Mouse (Mus musculus) forebrain, embryonic 10.5 days (tissue): ENCODE results near the gene Syt7. TPM values are rescaled to one million over a fixed set of nuclear protein-coding genes. Genes with fewer than 3 reads are reported as not detected.

Source experiments
- DNase-seq: peaks from one replicate; pipeline ENCODE4 v3.0.0-alpha.2; 2017; ENCODE audit warnings: low spot score; ENCODE audit errors: extremely low spot score
- H3K27ac ChIP-seq: fragments of 300-500 bp; sonication (generic); 2 replicates; pipeline ENCODE4 v1.5.1; 2016; ENCODE audit warnings: mild to moderate bottlenecking
- H3K27me3 ChIP-seq: fragments of 300-500 bp; sonication (generic); 2 replicates; pipeline ENCODE4 v1.6.1; 2016; ENCODE audit warnings: mild to moderate bottlenecking; ENCODE audit not compliant: poor library complexity, severe bottlenecking
- H3K36me3 ChIP-seq: fragments of 300-500 bp; sonication (generic); replicated peaks from 2 replicates; pipeline ENCODE4 v1.6.1; 2016; ENCODE audit warnings: mild to moderate bottlenecking, moderate library complexity
- H3K4me1 ChIP-seq: fragments of 300-500 bp; sonication (generic); 2 replicates; pipeline ENCODE4 v1.6.1; 2016
- H3K4me3 ChIP-seq: fragments of 300-500 bp; sonication (generic); 2 replicates; pipeline ENCODE4 v1.5.1; 2016; ENCODE audit warnings: mild to moderate bottlenecking, moderate library complexity
- H3K9me3 ChIP-seq: fragments of 300-500 bp; sonication (generic); 2 replicates; pipeline ENCODE4 v1.6.1; 2016; ENCODE audit warnings: mild to moderate bottlenecking, moderate library complexity
- WGBS: fragments of 180-500 bp; shearing (Covaris S2); methylation state at CpG from one replicate; pipeline ENCODE4 v1.1.7; 2016; 5-methylcytosine and 5-hydroxymethylcytosine counted together
- polyA plus RNA-seq: library from polyadenylated mRNA; unstranded; fragments of >200 nt; fragmentation: Nextera tagmentation; extraction: Ambion mirVana; gene quantifications from 2 replicates; pipeline ENCODE4 v1.2.1, GENCODE M21; 2016

Syt7 gene
- polyA plus RNA-seq, 1 experiment from 2014 or later, result 2.6 TPM

GRCm38 (mm10) chr19:10391995-10392394, 3.1 kb downstream of the Syt7 start:
- DNase-seq, result peak; percentile 28
- WGBS, result 20% methylated on average over 3 of the region's 3 CpGs
- H3K4me1 ChIP-seq, result peaks cover 61% of the 10 kb centered on the region

GRCm38 (mm10) chr19:10393471-10393870, 4.6 kb downstream of the Syt7 start:
- no peaks in the 10 kb centered on the region for H3K36me3 ChIP-seq
- no peaks in the 10 kb centered on the region for H3K9me3 ChIP-seq
- H3K4me1 ChIP-seq, result peaks cover 67% of the 10 kb centered on the region
- no peak overlapping the region for H3K27ac ChIP-seq
- no peak for DNase-seq
- no peak overlapping the region for H3K4me3 ChIP-seq
- peaks cover 36% of the 10 kb centered on the region for H3K27me3 ChIP-seq
- 92% methylated on average over 6 of the region's 6 CpGs for WGBS

More at GRCm38 (mm10) chr19:10391995-10392394, 3.1 kb downstream of the Syt7 start:
- Histone ChIP-seq H3K27ac (no peak overlapping the region), H3K27me3 (peaks cover 51% of the 10 kb centered on the region), H3K9me3 (no peaks in the 10 kb centered on the region), H3K36me3 (no peaks in the 10 kb centered on the region), H3K4me3 (no peak overlapping the region)

GRCm38 (mm10) chr19:10393874-10394500, 5.1 kb downstream of the Syt7 start:
- peaks cover 67% of the 10 kb centered on the region for H3K4me1 ChIP-seq
- no peak overlapping the region for H3K27ac ChIP-seq
- H3K4me3 ChIP-seq, result no peak overlapping the region
- H3K9me3 ChIP-seq, result no peaks in the 10 kb centered on the region
- H3K27me3 ChIP-seq, result peaks cover 36% of the 10 kb centered on the region
- DNase-seq, result no peak
- no peaks in the 10 kb centered on the region for H3K36me3 ChIP-seq
- 81% methylated on average over 15 of the region's 15 CpGs for WGBS

GRCm38 (mm10) chr19:10395174-10395573, 6.3 kb downstream of the Syt7 start:
- Histone ChIP-seq H3K27ac (peak overlapping the region; percentile 46; the same call in 1 of the 2 replicates), H3K36me3 (no peaks in the 10 kb centered on the region), H3K4me3 (no peak overlapping the region), H3K27me3 (peaks cover 26% of the 10 kb centered on the region), H3K4me1 (peaks cover 58% of the 10 kb centered on the region), H3K9me3 (no peaks in the 10 kb centered on the region)
- WGBS, result 17% methylated on average over 8 of the region's 8 CpGs
- DNase-seq, result peak; percentile 48

GRCm38 (mm10) chr19:10396962-10397361, 8.1 kb downstream of the Syt7 start:
- no peak for DNase-seq
- Histone ChIP-seq H3K4me3 (no peak overlapping the region), H3K27me3 (peaks cover 8% of the 10 kb centered on the region), H3K4me1 (peaks cover 63% of the 10 kb centered on the region), H3K9me3 (no peaks in the 10 kb centered on the region), H3K36me3 (no peaks in the 10 kb centered on the region), H3K27ac (no peak overlapping the region)
- 87% methylated on average over 2 of the region's 2 CpGs for WGBS

GRCm38 (mm10) chr19:10397479-10398153, 8.7 kb downstream of the Syt7 start:
- H3K4me3 ChIP-seq, result no peak overlapping the region
- DNase-seq, result no peak
- WGBS, result 49% methylated on average over 8 of the region's 8 CpGs
- 0 out of 2 replicates have a peak, but pooled peaks cover 4% of the 10 kb centered on the region for H3K27me3 ChIP-seq
- H3K27ac ChIP-seq, result no peak overlapping the region
- H3K4me1 ChIP-seq, result peaks cover 60% of the 10 kb centered on the region
- H3K36me3 ChIP-seq, result no peaks in the 10 kb centered on the region
- no peaks in the 10 kb centered on the region for H3K9me3 ChIP-seq

- WGBS, result 77% methylated on average over 6 of the region's 6 CpGs
- DNase-seq, result no peak
- Histone ChIP-seq H3K4me3 (no peak overlapping the region), H3K36me3 (no peaks in the 10 kb centered on the region), H3K9me3 (no peaks in the 10 kb centered on the region), H3K27me3 (0 out of 2 replicates have a peak, but pooled peaks cover 2% of the 10 kb centered on the region), H3K27ac (0 out of 2 replicates have a peak overlapping the region, but pooled peaks have one; percentile 4), H3K4me1 (peaks cover 60% of the 10 kb centered on the region)
These were observed 9.4 kb downstream of the Syt7 start for GRCm38 (mm10) chr19:10398296-10398695.

- Histone ChIP-seq H3K4me3 (no peak overlapping the region), H3K4me1 (peaks cover 54% of the 10 kb centered on the region), H3K36me3 (no peaks in the 10 kb centered on the region), H3K27me3 (no peaks in the 10 kb centered on the region), H3K9me3 (no peaks in the 10 kb centered on the region), H3K27ac (no peak overlapping the region)
- DNase-seq, result peak; percentile 63
- 28% methylated on average over 16 of the region's 16 CpGs for WGBS
These were observed 14.0 kb downstream of the Syt7 start for GRCm38 (mm10) chr19:10402771-10403494.

GRCm38 (mm10) chr19:10403593-10404380, 14.9 kb downstream of the Syt7 start:
- Histone ChIP-seq H3K9me3 (no peaks in the 10 kb centered on the region), H3K27ac (no peak overlapping the region), H3K4me3 (no peak overlapping the region), H3K4me1 (peaks cover 49% of the 10 kb centered on the region), H3K27me3 (no peaks in the 10 kb centered on the region), H3K36me3 (no peaks in the 10 kb centered on the region)
- DNase-seq, result no peak
- 84% methylated on average over 10 of the region's 10 CpGs for WGBS

GRCm38 (mm10) chr19:10404424-10404823, 15.5 kb downstream of the Syt7 start:
- no peak overlapping the region for H3K4me3 ChIP-seq
- H3K9me3 ChIP-seq, result no peaks in the 10 kb centered on the region
- no peaks in the 10 kb centered on the region for H3K27me3 ChIP-seq
- peaks cover 49% of the 10 kb centered on the region for H3K4me1 ChIP-seq
- 77% methylated on average over 10 of the region's 10 CpGs for WGBS
- no peak for DNase-seq
- no peak overlapping the region for H3K27ac ChIP-seq
- H3K36me3 ChIP-seq, result no peaks in the 10 kb centered on the region

GRCm38 (mm10) chr19:10404911-10405310, 16.0 kb downstream of the Syt7 start:
- H3K9me3 ChIP-seq, result no peaks in the 10 kb centered on the region
- no peak for DNase-seq
- H3K4me1 ChIP-seq, result peaks cover 49% of the 10 kb centered on the region
- H3K27me3 ChIP-seq, result no peaks in the 10 kb centered on the region
- H3K4me3 ChIP-seq, result no peak overlapping the region
- no peaks in the 10 kb centered on the region for H3K36me3 ChIP-seq
- WGBS, result 51% methylated on average over 2 of the region's 2 CpGs
- H3K27ac ChIP-seq, result no peak overlapping the region

GRCm38 (mm10) chr19:10413701-10414242, 24.9 kb downstream of the Syt7 start:
- WGBS, result under 1% methylated on average over 19 of the region's 19 CpGs
- H3K4me3 ChIP-seq, result peak overlapping the region; percentile 49
- H3K36me3 ChIP-seq, result no peaks in the 10 kb centered on the region
- peaks cover 48% of the 10 kb centered on the region for H3K4me1 ChIP-seq
- no peaks in the 10 kb centered on the region for H3K9me3 ChIP-seq
- peaks cover 46% of the 10 kb centered on the region for H3K27me3 ChIP-seq
- H3K27ac ChIP-seq, result peak overlapping the region; percentile 87
- peak; percentile 88 for DNase-seq
